Mouse (Mus musculus) olfactory bulb, adult 2 months (tissue): ENCODE results near the gene Efna2.

Experiments
- CTCF ChIP-seq: fragments of 200-500 bp; IDR thresholded peaks from 2 replicates; pipeline ENCODE4 v1.5.1; 2012; ENCODE audit warnings: low read depth, mild to moderate bottlenecking, low read length, moderate library complexity; ENCODE audit not compliant: insufficient read depth
- POLR2A ChIP-seq: fragments of 200-500 bp; IDR thresholded peaks from 2 replicates; pipeline ENCODE4 v1.6.1; 2012; ENCODE audit warnings: mild to moderate bottlenecking, low read depth, low read length, moderate library complexity; ENCODE audit not compliant: insufficient read depth

- no peak for TF ChIP-seq CTCF
- no peak for TF ChIP-seq POLR2A
These were observed 45.9 kb upstream of the Efna2 start for GRCm38 (mm10) chr10:80133226-80133849.
